Mouse (Mus musculus) heart, embryonic 16.5 days (tissue): ENCODE measurements at regions not wholly inside any gene's neighbourhood (a gene's known extent, or its start where the extent isn't known, plus 50 kb on each side); places are given as distances from the start of the nearest gene placed in this dataset.

Source experiments
- ATAC-seq: fragments of 200-750 bp; cut with Nextera tagmentation; replicated peaks from 2 replicates; pipeline ENCODE4 v1.8.0; 2017; ENCODE audit warnings: moderate number of reproducible peaks; ENCODE audit not compliant: insufficient read depth, low FRiP score; ENCODE audit errors: extremely low read depth
- H3K27ac ChIP-seq: fragments of 300-500 bp; sonication (generic); 2 replicates; pipeline ENCODE4 v1.5.1; 2014; ENCODE audit warnings: mild to moderate bottlenecking, low read length, control low read depth, moderate library complexity
- H3K27me3 ChIP-seq: fragments of 300-500 bp; sonication (generic); 2 replicates; pipeline ENCODE4 v1.6.1; 2014; ENCODE audit warnings: low read length, mixed read lengths; ENCODE audit not compliant: control insufficient read depth, insufficient read depth
- H3K36me3 ChIP-seq: fragments of 300-500 bp; sonication (generic); 2 replicates; pipeline ENCODE4 v1.6.1; 2014; ENCODE audit not compliant: control insufficient read depth, insufficient read depth
- H3K4me1 ChIP-seq: fragments of 300-500 bp; sonication (generic); 2 replicates; pipeline ENCODE4 v1.6.1; 2014; ENCODE audit warnings: low read length, mixed read lengths; ENCODE audit not compliant: control insufficient read depth, insufficient read depth
- H3K4me2 ChIP-seq: fragments of 300-500 bp; sonication (generic); 2 replicates; pipeline ENCODE4 v1.6.1; 2014; ENCODE audit warnings: low read depth, mild to moderate bottlenecking, control low read depth, low read length
- H3K4me3 ChIP-seq: fragments of 300-500 bp; sonication (generic); 2 replicates; pipeline ENCODE4 v1.5.1; 2014; ENCODE audit warnings: mild to moderate bottlenecking, control low read depth, low read length
- H3K9ac ChIP-seq: fragments of 300-500 bp; sonication (generic); 2 replicates; pipeline ENCODE4 v1.6.1; 2014; ENCODE audit warnings: low read length, control low read depth
- H3K9me3 ChIP-seq: fragments of 300-500 bp; sonication (generic); replicated peaks from 2 replicates; pipeline ENCODE4 v1.6.1; 2016; ENCODE audit warnings: low read length; ENCODE audit not compliant: control insufficient read depth
- WGBS: fragments of 180-500 bp; shearing (Covaris S2); extraction: QIAGEN DNeasy Blood & Tissue Kit; methylation state at CpG from one replicate; pipeline ENCODE4 v1.1.7; 2014; 5-methylcytosine and 5-hydroxymethylcytosine counted together

- H3K4me3 ChIP-seq = no peak overlapping the region
- H3K36me3 ChIP-seq = no peaks in the 10 kb centered on the region
- H3K27me3 ChIP-seq = no peaks in the 10 kb centered on the region
- WGBS = 82% methylated on average over 4 of the region's 4 CpGs
- no peak overlapping the region for H3K9ac ChIP-seq
- H3K27ac ChIP-seq = no peak overlapping the region
- no peak for ATAC-seq
- no peak overlapping the region for H3K4me2 ChIP-seq
- no peaks in the 10 kb centered on the region for H3K4me1 ChIP-seq
- peaks cover 4% of the 10 kb centered on the region; the same call in 1 of the 2 replicates for H3K9me3 ChIP-seq
Observed at GRCm38 (mm10) chr6:31840621-31841020, 209.4 kb upstream of the 1700012A03Rik start.

- WGBS = 54% methylated on average over 1 of the region's 1 CpGs
- no peak overlapping the region for H3K4me3 ChIP-seq
- no peak for ATAC-seq
- H3K27ac ChIP-seq = no peak overlapping the region
- H3K9ac ChIP-seq = no peak overlapping the region
- no peaks in the 10 kb centered on the region for H3K4me1 ChIP-seq
- no peak overlapping the region for H3K4me2 ChIP-seq
- no peaks in the 10 kb centered on the region for H3K27me3 ChIP-seq
- peaks cover 4% of the 10 kb centered on the region; the same call in 1 of the 2 replicates for H3K9me3 ChIP-seq
- H3K36me3 ChIP-seq = no peaks in the 10 kb centered on the region
Observed at GRCm38 (mm10) chr6:31838588-31838987, 211.5 kb upstream of the 1700012A03Rik start.

GRCm38 (mm10) chr6:31835795-31836194 is 214.3 kb upstream of the 1700012A03Rik start:
- Histone ChIP-seq H3K9ac (no peak overlapping the region), H3K4me2 (no peak overlapping the region), H3K27ac (no peak overlapping the region), H3K4me1 (no peaks in the 10 kb centered on the region), H3K36me3 (no peaks in the 10 kb centered on the region), H3K4me3 (no peak overlapping the region), H3K27me3 (no peaks in the 10 kb centered on the region), H3K9me3 (peaks cover 4% of the 10 kb centered on the region; the same call in 1 of the 2 replicates)
- no peak for ATAC-seq

- WGBS = 19% methylated on average over 3 of the region's 4 CpGs
- H3K9me3 ChIP-seq = peaks cover 4% of the 10 kb centered on the region; the same call in 1 of the 2 replicates
- no peak overlapping the region for H3K9ac ChIP-seq
- no peak for ATAC-seq
- H3K4me2 ChIP-seq = no peak overlapping the region
- no peaks in the 10 kb centered on the region for H3K27me3 ChIP-seq
- no peaks in the 10 kb centered on the region for H3K36me3 ChIP-seq
- H3K4me1 ChIP-seq = no peaks in the 10 kb centered on the region
- no peak overlapping the region for H3K27ac ChIP-seq
- H3K4me3 ChIP-seq = no peak overlapping the region
Observed at GRCm38 (mm10) chr6:31834503-31834902, 215.5 kb upstream of the 1700012A03Rik start.

- H3K36me3 ChIP-seq = no peaks in the 10 kb centered on the region
- H3K27me3 ChIP-seq = no peaks in the 10 kb centered on the region
- no peak overlapping the region for H3K4me2 ChIP-seq
- WGBS = 86% methylated on average over 11 of the region's 11 CpGs
- H3K9me3 ChIP-seq = no peaks in the 10 kb centered on the region
- no peak overlapping the region for H3K9ac ChIP-seq
- H3K4me1 ChIP-seq = no peaks in the 10 kb centered on the region
- no peak for ATAC-seq
- H3K4me3 ChIP-seq = no peak overlapping the region
- no peak overlapping the region for H3K27ac ChIP-seq
Observed at GRCm38 (mm10) chr6:31830610-31831009, 219.4 kb upstream of the 1700012A03Rik start.

GRCm38 (mm10) chr6:31823616-31824015 is 226.4 kb upstream of the 1700012A03Rik start:
- Histone ChIP-seq H3K36me3 (no peaks in the 10 kb centered on the region), H3K9me3 (no peaks in the 10 kb centered on the region), H3K4me2 (no peak overlapping the region), H3K4me1 (no peaks in the 10 kb centered on the region), H3K4me3 (no peak overlapping the region), H3K27me3 (no peaks in the 10 kb centered on the region), H3K9ac (no peak overlapping the region), H3K27ac (no peak overlapping the region)
- 80% methylated on average over 5 of the region's 5 CpGs for WGBS
- ATAC-seq = no peak

GRCm38 (mm10) chr6:31822186-31823085 is 227.6 kb upstream of the 1700012A03Rik start:
- Histone ChIP-seq H3K27me3 (no peaks in the 10 kb centered on the region), H3K4me3 (no peak overlapping the region), H3K4me1 (no peaks in the 10 kb centered on the region), H3K36me3 (no peaks in the 10 kb centered on the region), H3K4me2 (no peak overlapping the region), H3K9ac (no peak overlapping the region), H3K9me3 (no peaks in the 10 kb centered on the region), H3K27ac (no peak overlapping the region)
- 77% methylated on average over 9 of the region's 9 CpGs for WGBS
- no peak for ATAC-seq

GRCm38 (mm10) chr6:31821621-31822020 is 228.4 kb upstream of the 1700012A03Rik start:
- Histone ChIP-seq H3K9ac (no peak overlapping the region), H3K27ac (no peak overlapping the region), H3K4me1 (no peaks in the 10 kb centered on the region), H3K36me3 (no peaks in the 10 kb centered on the region), H3K9me3 (no peaks in the 10 kb centered on the region), H3K4me2 (no peak overlapping the region), H3K27me3 (no peaks in the 10 kb centered on the region), H3K4me3 (no peak overlapping the region)
- WGBS = 61% methylated on average over 7 of the region's 7 CpGs
- ATAC-seq = no peak

- H3K27ac ChIP-seq = no peak overlapping the region
- no peaks in the 10 kb centered on the region for H3K9me3 ChIP-seq
- WGBS = 85% methylated on average over 1 of the region's 1 CpGs
- H3K27me3 ChIP-seq = no peaks in the 10 kb centered on the region
- no peaks in the 10 kb centered on the region for H3K4me1 ChIP-seq
- H3K9ac ChIP-seq = no peak overlapping the region
- H3K4me3 ChIP-seq = no peak overlapping the region
- H3K4me2 ChIP-seq = no peak overlapping the region
- no peak for ATAC-seq
- no peaks in the 10 kb centered on the region for H3K36me3 ChIP-seq
Observed at GRCm38 (mm10) chr6:31817640-31818039, 232.4 kb upstream of the 1700012A03Rik start.
